Mouse (Mus musculus): ENCODE measurements around the gene Fam196a.

DNA sequence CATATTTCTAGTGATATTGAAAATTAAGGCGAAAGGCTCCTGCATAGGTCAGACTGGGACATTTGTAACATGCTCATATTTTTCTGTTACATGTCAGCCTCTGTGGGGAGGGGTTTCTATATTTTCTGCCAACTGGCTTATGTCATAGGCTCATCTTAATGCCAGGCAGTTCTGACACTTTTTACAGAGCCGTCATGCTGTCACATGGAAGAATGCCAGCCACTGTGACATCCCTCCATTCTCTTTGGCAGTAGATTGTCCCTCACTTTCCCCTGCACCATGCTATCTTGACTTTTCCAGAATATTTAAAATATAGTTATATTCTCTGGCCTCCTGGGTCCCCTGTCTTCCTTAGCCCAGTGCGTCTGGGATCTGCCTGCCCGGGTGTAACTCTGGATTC is 95.5 kb downstream of the Fam196a start:
- TF ChIP-seq POLR2A (IDR thresholded peaks at IDR 0.05; ENCODE audit: extremely low read depth, insufficient read depth, low read length) (no peak), CTCF (IDR thresholded peaks at IDR 0.05; ENCODE audit: low read depth, low read length) (no peak)

Data from liver, adult 2 months (tissue).